Mouse (Mus musculus) neutrophil, adult 5-6 weeks (primary cell): ENCODE data around the gene Cd55b. TPM values are rescaled to one million over a fixed set of nuclear protein-coding genes. Genes with fewer than 3 reads are reported as not detected.
"Not testable (repeated sequence)": the region's sequence is repeated elsewhere in the genome, so short reads cannot be mapped to it uniquely, and the experiment has no call there.

Experiments used
- ATAC-seq: fragments of 151-379, 151-347 bp; 2 replicates; pipeline ENCODE4 v1.8.0; 2017; ENCODE audit warnings: mild to moderate bottlenecking, moderate TSS enrichment; ENCODE audit not compliant: insufficient number of reproducible peaks, poor library complexity, low FRiP score, severe bottlenecking; ENCODE audit errors: extremely low read depth
- total RNA-seq: library from RNA; stranded (forward); fragments of 200-1000 nt; gene quantifications from 2 replicates; pipeline ENCODE4 v1.2.3, GENCODE M21; 2017

The Cd55b gene
- 1.7 and 2.9 TPM in 2 replicates for total RNA-seq

DNA sequence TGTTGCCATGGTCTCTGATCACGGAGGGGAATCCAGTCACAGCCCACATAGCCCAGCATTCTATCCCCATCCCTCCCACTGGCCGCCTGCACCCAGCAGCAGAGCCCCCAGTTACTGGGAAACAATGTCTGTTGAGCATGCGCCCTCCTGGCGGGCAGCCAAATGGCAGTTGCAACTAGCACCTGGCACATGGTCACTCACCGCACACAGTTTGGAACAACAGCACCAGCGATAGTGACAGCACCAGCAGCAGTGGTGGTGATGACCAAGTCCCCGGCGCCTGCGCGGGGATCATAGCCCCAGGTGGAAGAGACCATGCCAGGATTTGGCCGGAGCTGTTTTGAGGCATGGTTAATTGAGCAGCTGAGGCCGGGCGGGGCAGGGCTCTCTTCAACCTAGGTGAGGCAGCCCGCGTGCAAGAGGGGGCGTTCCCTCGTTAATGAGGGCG, at the start of gene Cd55b:
Gene Cd55b (minus strand): TSS at position 346 of the 448 bp plus-strand sequence.
- ATAC-seq, result no peak

DNA sequence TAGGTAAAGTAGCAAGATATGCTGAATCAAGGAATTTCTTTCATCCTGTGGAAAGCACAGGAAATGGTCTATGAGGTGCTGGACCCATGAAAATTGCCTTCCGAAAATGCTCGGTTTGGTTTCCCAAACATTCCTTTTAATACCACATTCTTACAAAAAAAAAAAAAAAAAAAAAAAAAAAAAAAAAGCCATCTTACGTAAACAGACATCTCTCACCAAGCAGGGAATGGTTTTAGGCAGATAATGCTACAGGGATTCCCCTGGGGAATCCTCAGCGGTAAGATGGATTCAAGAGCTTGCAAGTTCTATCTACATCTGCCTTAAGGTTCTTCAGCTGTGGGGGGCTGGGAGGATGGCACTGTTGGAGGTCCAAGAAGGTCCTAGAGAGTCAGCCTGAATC, 47.3 kb upstream of the Cd55b start:
- no peak for ATAC-seq

DNA sequence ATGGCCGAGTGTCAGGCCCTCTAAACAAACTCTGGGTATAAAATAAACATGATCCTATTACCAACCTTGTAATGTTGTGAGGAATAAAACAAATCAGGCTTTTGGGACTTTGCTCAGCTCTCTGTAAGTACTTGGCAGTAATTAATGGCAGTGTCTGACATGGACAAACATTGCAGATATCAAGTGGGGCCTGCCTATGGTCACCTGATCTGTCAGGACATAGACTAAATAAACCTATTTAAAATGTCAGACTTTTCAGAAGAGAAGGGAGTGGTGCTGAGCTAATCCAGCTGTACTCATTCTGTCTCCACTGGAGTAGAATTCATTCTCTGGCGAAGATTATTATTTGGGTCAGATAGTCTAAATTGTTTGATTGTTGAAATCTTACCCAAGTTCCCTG, 44.6 kb upstream of the Cd55b start:
- no peak for ATAC-seq

DNA sequence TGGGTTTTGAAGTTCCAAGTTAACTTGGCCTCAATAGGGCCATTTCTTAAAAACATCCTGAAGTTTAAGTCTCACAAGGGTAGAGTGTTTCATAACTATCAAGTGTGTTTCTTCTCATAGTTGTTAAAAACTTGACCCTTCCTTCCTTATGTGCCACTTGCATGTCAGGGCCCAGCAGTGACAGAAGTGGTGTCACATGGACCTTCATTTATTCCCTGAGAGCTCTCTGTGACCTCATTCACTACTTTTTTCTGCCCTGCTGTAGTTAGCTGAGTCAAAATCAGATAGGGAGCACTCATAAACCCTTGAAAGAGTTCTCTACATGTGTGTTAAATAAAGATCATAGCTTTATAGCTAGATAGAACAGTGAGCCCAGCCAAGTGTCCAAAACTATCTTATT, 41.4 kb upstream of the Cd55b start:
- ATAC-seq, result no peak

DNA sequence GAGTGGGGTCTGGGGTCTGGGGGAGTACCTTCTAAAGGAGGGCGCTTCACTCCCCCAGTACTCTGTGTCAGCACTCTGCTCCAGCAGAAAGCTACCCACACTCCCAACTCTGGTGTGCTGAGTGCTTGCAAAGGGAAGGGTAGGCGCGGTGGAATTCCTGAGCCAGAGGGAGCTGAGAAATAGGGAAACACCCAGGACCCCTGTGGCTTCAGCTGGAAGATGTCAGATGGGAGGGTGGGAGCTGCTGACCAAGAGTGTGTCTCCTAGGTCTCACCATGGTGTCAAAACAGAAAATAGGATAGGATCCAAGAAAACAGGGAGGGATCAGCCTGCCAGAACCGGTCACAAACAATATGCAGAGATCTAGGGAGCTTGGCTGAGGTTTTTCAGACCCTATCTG, 40.1 kb upstream of the Cd55b start:
- ATAC-seq, result no peak

DNA sequence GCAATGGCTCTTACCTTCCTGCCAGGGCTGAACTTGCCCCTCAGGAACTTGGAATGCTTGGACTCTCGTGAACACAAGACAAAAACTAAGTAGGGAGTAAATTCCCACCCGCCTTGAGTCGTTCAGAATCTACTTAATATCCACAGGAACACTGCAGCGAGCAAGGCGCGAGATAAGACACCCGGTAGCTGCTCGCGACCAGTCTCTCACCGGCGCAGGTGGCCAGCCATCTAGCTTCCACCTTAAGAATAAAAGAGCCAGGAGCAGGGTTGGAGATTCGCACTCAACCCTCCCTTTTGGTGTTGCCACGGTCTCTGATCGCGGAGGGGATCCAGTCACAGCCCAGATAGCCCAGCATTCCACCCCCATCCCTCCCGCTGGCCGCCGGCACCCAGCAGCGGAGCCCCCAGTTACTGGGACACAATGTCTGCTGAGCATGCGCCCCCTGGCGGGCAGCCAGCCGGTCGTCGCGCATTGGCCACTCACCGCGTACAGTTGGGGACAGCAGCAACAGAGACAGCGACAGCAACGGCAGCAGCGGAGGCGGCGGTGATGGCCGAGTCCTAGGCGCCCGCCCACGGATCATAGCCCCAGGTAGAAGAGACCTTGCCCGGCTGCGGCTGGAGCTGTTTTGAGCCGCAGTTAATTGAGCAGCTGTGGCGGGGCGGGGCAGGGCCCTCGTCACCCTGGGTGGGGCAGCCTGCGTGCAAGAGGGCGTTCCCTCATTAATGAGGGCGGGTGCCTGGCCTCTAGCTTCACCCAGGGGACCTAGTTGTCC, 39.5 kb upstream of the Cd55b start, which contains the start of gene Cd55:
Gene Cd55 (minus strand): TSS at position 661 of the 778 bp plus-strand sequence.
- peak; percentile 89 for ATAC-seq

DNA sequence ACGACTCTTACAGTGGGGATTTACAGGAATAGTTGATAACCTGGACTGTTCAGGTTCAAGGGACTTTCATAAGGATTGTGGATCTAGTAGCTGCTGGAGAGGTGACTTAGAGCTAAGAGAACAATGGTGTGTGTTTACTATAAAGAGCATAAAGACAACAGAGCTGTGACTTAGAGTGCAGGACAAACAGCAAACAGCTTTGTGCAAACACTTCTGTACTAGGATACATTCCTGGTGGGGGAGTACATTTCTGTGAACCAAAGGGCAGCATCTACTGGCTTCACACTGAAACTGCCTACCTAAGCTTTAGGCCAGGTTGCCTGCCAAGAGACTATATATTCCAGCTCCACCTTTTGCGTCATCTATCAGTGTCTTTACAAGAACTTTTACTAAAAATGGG, 32.3 kb upstream of the Cd55b start:
- ATAC-seq, result no peak

DNA sequence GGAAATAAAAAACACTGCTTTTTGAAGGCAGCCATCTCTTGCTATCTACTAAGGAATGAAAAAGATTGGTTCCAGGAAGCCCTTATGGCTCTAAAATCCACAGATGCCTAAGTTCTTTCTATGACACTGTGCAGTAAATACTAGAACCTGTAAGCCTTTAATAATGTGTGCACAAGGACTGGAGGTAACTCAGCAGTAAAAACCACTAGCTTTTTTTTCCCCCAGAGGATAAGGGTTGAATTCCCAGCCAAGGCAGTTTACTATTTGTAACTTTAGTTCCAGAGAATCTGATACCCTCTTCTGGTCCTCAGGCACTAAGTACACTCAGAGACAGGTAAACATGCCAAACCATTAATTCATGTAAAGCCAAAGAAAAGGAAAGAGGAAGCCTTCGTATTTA, 20.1 kb upstream of the Cd55b start:
- not testable (repeated sequence) for ATAC-seq

DNA sequence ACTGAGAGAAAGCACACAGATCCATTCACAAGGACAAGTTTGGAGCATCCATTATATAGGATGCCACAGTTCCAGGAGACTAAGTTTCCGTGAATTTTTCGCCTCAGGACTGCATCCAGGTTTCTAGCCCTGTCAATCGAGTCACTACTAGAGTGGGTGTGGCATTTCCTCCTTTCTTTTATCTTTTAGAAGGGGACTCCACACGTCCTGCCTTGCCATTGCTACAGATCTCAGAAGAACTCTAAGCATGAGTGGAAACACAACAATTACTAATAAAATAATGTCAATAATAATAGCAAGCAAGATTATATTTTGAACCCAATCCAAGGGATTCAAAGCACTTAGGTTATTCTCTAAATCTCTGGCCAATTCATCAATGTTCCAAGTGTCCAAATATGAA, 8.1 kb upstream of the Cd55b start:
- ATAC-seq, result no peak

DNA sequence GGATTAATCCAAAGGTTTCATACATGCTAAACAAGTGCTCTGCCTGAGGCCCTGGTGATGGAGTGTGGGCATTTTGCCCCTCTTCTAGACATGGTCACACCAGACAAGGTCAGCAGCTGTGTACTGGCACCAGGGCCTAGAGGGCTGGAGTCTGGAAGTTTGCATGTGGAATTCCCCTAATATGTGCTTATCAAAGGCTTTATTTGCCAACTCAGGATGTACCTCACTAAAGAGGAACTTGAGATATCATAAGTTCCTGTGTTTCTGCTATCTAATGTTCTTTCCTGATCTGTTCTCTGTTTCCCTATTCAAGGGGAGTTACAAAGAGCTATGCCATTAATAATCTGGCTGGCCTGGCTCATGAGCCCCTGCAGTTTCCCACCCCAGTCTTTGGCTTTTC, 5.9 kb upstream of the Cd55b start:
- not testable (repeated sequence) for ATAC-seq

DNA sequence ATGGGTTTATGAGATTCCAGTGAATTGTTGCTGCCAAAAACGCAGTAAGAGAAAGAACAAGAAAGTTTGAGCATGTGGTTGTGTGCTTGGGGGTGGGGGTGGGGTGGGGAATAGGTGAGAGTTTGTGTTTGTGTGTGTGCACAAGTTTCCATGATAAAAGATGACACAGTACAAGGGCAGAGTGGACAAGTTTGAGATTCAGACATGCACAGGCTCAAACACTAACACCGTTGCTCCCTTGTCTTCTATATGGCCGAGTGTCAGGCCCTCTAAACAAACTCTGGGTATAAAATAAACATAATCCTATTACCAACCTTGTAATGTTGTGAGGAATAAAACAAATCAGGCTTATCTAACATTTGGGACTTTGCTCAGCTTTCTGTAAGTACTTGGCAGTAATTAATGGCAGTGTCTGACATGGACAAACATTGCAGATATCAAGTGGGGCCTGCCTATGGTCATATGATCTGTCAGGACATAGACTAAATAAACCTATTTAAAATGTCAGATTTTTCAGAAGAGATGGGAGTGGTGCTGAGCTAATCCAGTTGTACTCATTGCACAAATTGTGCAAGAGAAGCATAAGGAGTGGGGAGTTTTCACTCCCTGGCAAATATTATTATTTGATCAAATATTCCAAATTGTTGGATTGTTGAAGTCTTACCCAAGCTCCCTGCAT, 4.5 kb upstream of the Cd55b start:
- not testable (repeated sequence) for ATAC-seq

DNA sequence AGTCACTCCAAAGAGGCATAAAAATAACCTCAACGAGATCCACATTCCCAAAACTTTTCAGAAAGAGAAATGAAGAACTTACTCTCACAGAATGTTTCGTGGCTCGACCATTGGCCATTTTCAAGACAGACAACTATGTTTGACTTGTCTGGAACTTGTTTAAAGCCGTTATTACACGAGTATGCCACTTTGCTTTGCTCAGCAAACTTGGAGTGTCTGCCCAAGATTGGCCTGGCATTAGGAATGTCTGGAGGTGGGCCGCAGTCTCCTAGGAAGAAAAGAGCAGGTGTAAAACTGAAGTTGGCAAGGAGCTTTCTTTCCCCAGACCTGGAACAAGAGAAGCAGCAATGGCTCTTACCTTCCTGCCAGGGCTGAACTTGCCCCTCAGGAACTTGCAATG, 776 bp downstream of the Cd55b start:
- ATAC-seq, result not testable (repeated sequence)

DNA sequence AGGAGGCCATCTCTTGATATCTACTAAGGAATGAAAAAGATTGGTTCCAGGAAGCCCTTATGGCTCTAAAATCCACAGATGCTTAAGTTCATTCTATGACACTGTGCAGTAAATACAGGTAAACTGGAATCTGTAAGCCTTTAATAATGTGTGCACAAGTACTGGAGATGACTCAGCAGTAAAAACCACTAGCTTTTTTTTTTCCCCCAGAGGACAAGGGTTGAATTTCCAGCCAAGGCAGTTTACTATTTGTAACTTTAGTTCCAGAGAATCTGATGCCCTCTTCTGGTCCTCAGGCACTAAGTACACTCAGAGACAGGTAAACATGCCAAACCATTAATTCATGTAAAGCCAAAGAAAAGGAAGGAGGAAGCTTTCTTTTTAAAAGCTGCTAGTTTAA, 25.7 kb downstream of the Cd55b start:
- not testable (repeated sequence) for ATAC-seq

DNA sequence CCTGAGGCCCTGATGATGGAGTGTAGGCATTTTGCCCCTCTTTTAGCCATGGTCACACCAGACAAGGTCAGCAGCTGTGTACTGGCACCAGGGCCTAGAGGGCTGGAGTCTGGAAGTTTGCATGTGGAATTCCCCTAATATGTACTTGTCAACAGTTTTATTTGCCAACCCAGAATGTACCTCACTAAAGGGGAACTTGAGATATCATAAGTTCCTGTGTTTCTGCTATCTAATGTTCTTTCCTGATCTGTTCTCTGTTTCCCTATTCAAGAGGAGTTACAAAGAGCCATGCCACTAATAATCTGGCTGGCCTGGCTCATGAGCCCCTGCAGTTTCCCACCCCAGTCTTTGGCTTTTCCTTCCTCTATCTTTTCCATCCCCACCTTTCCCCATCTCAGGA, 35.5 kb downstream of the Cd55b start:
- ATAC-seq, result not testable (repeated sequence)

DNA sequence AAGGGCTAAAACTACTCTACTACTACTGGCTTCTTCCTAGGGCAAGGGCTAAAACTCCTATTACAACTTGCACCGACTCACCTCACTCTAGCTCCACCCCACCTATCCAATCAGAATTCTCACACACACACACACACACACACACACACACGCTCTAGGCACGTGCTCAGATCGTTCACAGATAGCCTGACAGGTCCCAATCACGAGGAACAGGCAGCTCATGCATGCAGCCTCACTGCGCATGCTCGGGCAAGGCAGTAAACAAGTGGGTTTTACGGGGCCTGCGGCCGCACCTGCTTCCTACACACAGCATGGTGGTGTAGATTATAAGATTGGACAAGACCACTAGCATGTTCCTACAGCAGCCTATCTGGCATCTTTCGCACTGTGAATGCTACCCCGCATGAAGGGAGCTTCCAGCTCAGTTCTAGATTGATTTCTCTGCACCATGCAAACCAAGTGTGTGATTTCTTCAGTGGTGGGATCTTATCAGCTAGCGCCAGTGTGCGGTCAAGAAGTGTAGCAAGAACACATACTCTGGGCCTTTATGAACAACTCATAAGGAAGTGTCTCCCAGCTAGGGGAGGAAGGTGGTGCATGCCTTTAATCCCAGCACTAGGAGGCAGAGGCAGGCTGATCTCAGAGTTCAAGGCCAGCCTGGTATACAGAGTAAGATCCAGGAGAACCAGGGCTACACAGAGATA, 44.9 kb downstream of the Cd55b start:
- no peak for ATAC-seq

DNA sequence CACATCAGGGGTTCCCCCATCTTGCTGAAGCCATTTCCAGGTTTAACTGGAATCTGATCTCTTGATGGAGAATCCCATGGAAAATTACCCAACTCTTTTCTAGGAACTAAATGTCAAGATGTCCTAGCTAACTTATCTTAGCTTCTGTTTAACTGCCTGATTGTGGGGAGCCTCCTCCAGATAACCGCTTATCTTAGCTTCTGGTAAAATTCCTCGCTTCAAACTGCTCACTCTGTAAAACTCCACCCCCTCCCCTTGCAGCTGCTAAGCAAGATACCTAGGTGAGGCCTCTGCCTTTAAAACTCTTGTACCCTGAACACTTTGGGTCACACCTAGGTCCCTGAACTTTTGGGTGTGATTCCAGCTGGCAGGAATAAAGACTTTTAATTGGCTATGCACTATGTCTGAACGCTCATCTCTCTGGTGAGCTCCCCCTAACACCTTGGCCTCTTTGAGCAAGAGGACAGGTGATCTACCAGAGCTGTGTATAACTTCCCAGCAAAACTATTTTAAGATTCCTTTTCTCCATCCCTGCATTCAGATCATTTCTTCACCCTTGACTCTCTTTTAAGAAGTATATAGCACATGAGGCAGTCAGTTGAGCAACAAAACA, 48.5 kb downstream of the Cd55b start:
- ATAC-seq, result no peak

DNA sequence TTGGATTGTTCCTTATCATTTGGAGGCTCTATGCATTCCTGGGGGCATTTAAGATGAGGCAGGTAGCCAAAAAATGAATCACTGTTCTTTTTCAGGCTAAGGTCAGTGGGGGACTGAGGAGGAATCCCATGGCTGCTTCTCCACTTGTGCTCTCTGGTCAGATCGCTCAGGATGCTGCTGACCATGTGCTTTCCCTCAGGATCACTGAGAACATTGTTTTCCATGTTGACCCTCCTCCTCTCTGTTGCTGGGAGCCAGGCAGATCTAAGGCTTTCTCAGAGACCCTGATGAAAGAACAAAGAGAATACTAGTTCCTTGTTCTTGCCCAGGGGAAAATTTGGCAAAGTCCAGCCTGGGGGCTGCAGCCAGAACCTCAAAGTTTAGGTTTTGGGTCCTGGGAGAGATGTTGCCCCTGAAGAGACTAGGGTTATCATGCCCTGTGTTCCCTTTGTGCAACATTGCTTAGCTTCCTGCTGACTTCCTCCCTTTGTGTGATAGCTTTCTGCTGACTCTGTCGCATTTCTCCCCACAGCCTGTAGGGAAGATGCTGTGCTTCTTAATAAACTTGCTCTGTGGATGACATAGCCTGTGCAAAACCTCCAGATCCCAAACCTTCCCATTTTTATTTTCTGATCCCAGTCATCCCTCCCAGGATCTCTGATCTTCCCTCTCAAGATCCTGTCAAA, 49.3 kb downstream of the Cd55b start:
- no peak for ATAC-seq

DNA sequence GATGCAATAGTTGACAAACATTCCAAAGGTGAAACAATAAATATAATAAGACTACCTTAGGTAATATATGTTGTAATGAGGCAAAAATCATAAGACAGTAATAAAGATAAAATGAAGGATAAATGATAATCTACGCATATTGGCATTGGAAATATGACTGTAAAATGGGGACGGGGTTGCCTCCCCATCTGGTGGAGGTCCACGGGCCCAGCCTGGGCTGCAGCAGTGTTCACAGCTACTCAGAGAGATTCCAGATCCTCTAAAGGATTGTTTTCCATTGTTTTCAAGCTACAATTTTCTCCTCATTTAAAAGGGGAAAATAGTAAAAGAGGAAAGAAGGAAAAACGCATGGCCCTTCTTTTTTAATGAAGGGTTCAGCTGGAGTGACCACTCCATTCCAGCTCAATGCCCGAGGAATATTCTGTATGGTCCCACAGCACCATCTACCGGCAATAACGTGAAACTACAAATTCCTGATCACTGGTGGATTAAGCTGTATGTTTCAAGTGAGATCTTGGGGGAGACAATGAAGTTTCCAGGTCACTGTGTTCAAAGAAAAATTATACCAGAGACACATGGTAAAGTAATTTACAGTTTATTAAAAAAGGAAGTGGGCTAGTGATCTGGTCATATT, 50.8 kb downstream of the Cd55b start:
- ATAC-seq, result no peak
